Comparison of ENCODE assay signal across 7 mouse cellular contexts in the genomic region with DNA sequence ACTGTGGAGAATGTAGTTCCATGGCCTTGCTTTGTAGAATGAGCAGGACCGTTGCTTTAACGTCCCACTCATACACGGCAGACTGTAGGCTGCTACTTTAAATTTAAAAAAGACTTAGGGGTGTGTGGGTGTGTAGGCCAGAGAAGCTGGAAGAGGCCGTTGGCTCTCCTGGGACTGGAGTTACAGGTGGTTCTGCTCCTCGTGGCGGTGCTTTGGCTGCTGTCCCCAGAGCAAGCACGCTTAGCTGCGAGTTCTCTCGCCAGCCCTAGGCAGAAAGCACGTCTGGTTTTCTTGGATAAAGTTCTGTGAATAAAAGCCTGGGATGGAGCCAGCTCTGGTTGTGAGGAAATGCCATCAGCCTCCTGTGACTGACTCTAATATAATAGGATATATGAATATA. TPM values are rescaled to one million over a fixed set of nuclear protein-coding genes. Genes with fewer than 3 reads are reported as not detected.
DNase-seq lines count a peak whose midpoint lies in the region; TF ChIP-seq lines count a peak whose summit lies in the region.

No protein-coding gene starts in this region.

- H3K27me3 ChIP-seq in myocyte (ENCODE audit: control insufficient read depth, insufficient read depth, insufficient read length): no peaks in the 10 kb centered on the region
- no peaks in the 10 kb centered on the region for H3K27me3 ChIP-seq in cerebellum, adult 2 months (ENCODE audit: control insufficient read depth, insufficient read depth, low read length)

- peaks cover 4% of the 10 kb centered on the region for H3K79me2 ChIP-seq in myocyte (ENCODE audit: control insufficient read depth, insufficient read depth)

- no peaks in the 10 kb centered on the region for H3K4me1 ChIP-seq in cerebellum, adult 2 months (ENCODE audit: control insufficient read depth, insufficient read depth, low read length)

- peak; percentile 31 for DNase-seq in kidney, adult 11 months
- DNase-seq in kidney, adult 9 months: no peak
- peak; percentile 95 for DNase-seq in fat pad, adult 2 months (ENCODE audit: extremely low read depth, low read depth, low spot score)
- DNase-seq in heart, postnatal 25 days (ENCODE audit: low spot score): peak; percentile 21
- no peak for DNase-seq in MN1 (ENCODE audit: low spot score)
- DNase-seq in cerebellum, adult 2 months: no peak

- no peaks in the 10 kb centered on the region for H3K36me3 ChIP-seq in myocyte (ENCODE audit: control insufficient read depth, insufficient read depth)

- WGBS in cerebellum, adult 2 months: 33% methylated on average over 10 of the region's 10 CpGs

- no peak overlapping the region for H3K4me3 ChIP-seq in myocyte
- H3K4me3 ChIP-seq in cerebellum, adult 2 months (replicated peaks; ENCODE audit: insufficient read depth, low read depth, low read length): no peak overlapping the region

- TF ChIP-seq CTCF in cerebellum, adult 2 months (IDR thresholded peaks at IDR 0.05; ENCODE audit: borderline replicate concordance, insufficient read depth, low read depth, low read length): no peak

- H3ac ChIP-seq in myocyte (ENCODE audit: control insufficient read depth, insufficient read length): no peak overlapping the region

- H3K4me2 ChIP-seq in myocyte (ENCODE audit: low read depth): peak overlapping the region; percentile 83

- intact Hi-C loops in heart, postnatal 25 days (cut with DNase I): no loop called here

- no peak overlapping the region for H3K27ac ChIP-seq in cerebellum, adult 2 months (ENCODE audit: insufficient read depth, low read length)

- TF ChIP-seq POLR2A in myocyte (IDR thresholded peaks at IDR 0.05; ENCODE audit: insufficient read length, low read depth): no peak
- no peak for TF ChIP-seq POLR2A in cerebellum, adult 2 months (IDR thresholded peaks at IDR 0.05; ENCODE audit: borderline replicate concordance, insufficient read depth, low read length)

TF ChIP-seq in myocyte, 11 proteins besides CTCF, POLR2A, EP300 and RAD21:
- TF ChIP-seq MAX (IDR thresholded peaks at IDR 0.05; ENCODE audit: low read depth): no peak
- no peak for TF ChIP-seq SRF (IDR thresholded peaks at IDR 0.05; ENCODE audit: control insufficient read depth, insufficient read length, low read depth)
- no peak for TF ChIP-seq MYOG (IDR thresholded peaks at IDR 0.05; ENCODE audit: control insufficient read depth in 1 of 3, insufficient read depth in 1 of 3, insufficient read length in 2 of 3, low read depth in 2 of 3)
- TF ChIP-seq TCF12 (IDR thresholded peaks at IDR 0.05; ENCODE audit: insufficient read depth, poor library complexity, severe bottlenecking): no peak
- no peak for TF ChIP-seq USF1 (IDR thresholded peaks at IDR 0.05; ENCODE audit: low read depth)

RNA-seq across cellular contexts. Expression of a gene that starts 2.3 kb away (rescaled TPM):
- 10 to 100 TPM; 31.3 to 34.5 TPM for total RNA-seq in heart, postnatal 25 days (2021)
- polyA plus RNA-seq in myocyte (2012; fragmentation: generic; extraction: Trizol): 45.2 TPM
- 42.4 and 43.8 TPM in 2 replicates for polyA plus RNA-seq in cerebellum, adult 2 months (2012; rRNA removed)

Comparison
In these comparisons a context has a peak if more than half of its experiments do, and no peak if none do; other contexts are left out.
1. DNase-seq: peak in kidney, adult 11 months (single experiment), fat pad, adult 2 months (single experiment) and heart, postnatal 25 days (single experiment); none in kidney, adult 9 months (single experiment), MN1 (single experiment) and cerebellum, adult 2 months (0 of 2).